Mouse (Mus musculus) cerebellum, postnatal 10 days (tissue): ENCODE measurements at regions not wholly inside any gene's neighbourhood (a gene's known extent, or its start where the extent isn't known, plus 50 kb on each side); places are given as distances from the start of the nearest gene placed in this dataset.

Experiments used
- DNase-seq, 2 experiments: peaks; one replicate each; pipeline ENCODE4 v3.0.0; 2021; ENCODE audit warnings: mixed read lengths in 2 of 2

- DNase-seq: no peak
These were observed 729.7 kb upstream of the Large1 start for GRCm38 (mm10) chr8:74082866-74083618.

- DNase-seq: peak; percentile 2 to 3
These were observed 720.5 kb upstream of the Large1 start for GRCm38 (mm10) chr8:74073865-74074264.

GRCm38 (mm10) chr8:74071484-74071883 is 718.1 kb upstream of the Large1 start:
- DNase-seq: no peak
